Mouse (Mus musculus) layer of hippocampus, postnatal 36 days (tissue): ENCODE results near the gene Olfr1259. TPM values are rescaled to one million over a fixed set of nuclear protein-coding genes. Genes with fewer than 3 reads are reported as not detected.
"Not testable (repeated sequence)": the region's sequence is repeated elsewhere in the genome, so short reads cannot be mapped to it uniquely, and the experiment has no call there.

Experiments
- DNase-seq, 2 experiments: peaks; one replicate each; pipeline ENCODE4 v3.0.0; 2022
- total RNA-seq, 2 experiments: library from RNA; stranded (reverse); gene quantifications; 2 replicates each; pipeline ENCODE4 v1.2.3; 2021

Gene Olfr1259
- not detected for total RNA-seq

GRCm38 (mm10) chr2:89948564-89948963, at the start of gene Olfr1259:
Olfr1259 (minus strand) TSS chr2:89948664.
- no peak for DNase-seq

- no peak for DNase-seq
These were observed 42.5 kb upstream of the Olfr1259 start, which contains the start of gene Olfr1261 for GRCm38 (mm10) chr2:89990921-89991320. Olfr1261 (plus strand) TSS chr2:89991221.

GRCm38 (mm10) chr2:89977709-89978108, 29.2 kb upstream of the Olfr1259 start:
- DNase-seq = no peak

- DNase-seq = peak in 1 of 2 experiments; percentile 18
These were observed 25.7 kb upstream of the Olfr1259 start, which contains the start of gene Olfr1260 for GRCm38 (mm10) chr2:89974184-89974583. Olfr1260 (plus strand) TSS chr2:89974340.

- DNase-seq = no peak
These were observed 21.5 kb downstream of the Olfr1259 start, which contains the start of gene Olfr1258 for GRCm38 (mm10) chr2:89927009-89927408. Olfr1258 (plus strand) TSS chr2:89927309.

- not testable (repeated sequence) for DNase-seq
These were observed 35.8 kb downstream of the Olfr1259 start for GRCm38 (mm10) chr2:89912616-89913015.

Other genes with a start within 250 kb of the Olfr1259 start
- gene Olfr1252, start 223.7 kb downstream of the Olfr1259 start, total RNA-seq = not detected
- gene Olfr1253, start 191.6 kb downstream of the Olfr1259 start, total RNA-seq = not detected
- gene Olfr1254, start 155.0 kb downstream of the Olfr1259 start, total RNA-seq = not detected
- not detected for gene Olfr1255, start 136.6 kb downstream of the Olfr1259 start, total RNA-seq
- gene Olfr1256, start 107.1 kb downstream of the Olfr1259 start, total RNA-seq = under 1 TPM in 1 of 2 experiments, not detected in 1; 0.05 TPM
- gene Olfr48, start 100.5 kb downstream of the Olfr1259 start, total RNA-seq = not detected
- gene Olfr1257, start 70.2 kb downstream of the Olfr1259 start, total RNA-seq = not detected
- gene Olfr1258, start 21.4 kb downstream of the Olfr1259 start, total RNA-seq = not detected
- gene Olfr1260, start 25.7 kb upstream of the Olfr1259 start, total RNA-seq = not detected
- gene Olfr1261, start 42.6 kb upstream of the Olfr1259 start, total RNA-seq = not detected
- not detected for gene Olfr1262, start 51.5 kb upstream of the Olfr1259 start, total RNA-seq
- not detected for gene Olfr1263, start 63.5 kb upstream of the Olfr1259 start, total RNA-seq
- not detected for gene Olfr1264, start 76.9 kb upstream of the Olfr1259 start, total RNA-seq
- not detected for gene Olfr1265, start 86.7 kb upstream of the Olfr1259 start, total RNA-seq
- not detected for gene Olfr140, start 114.9 kb upstream of the Olfr1259 start, total RNA-seq
- gene Olfr1269, start 172.7 kb upstream of the Olfr1259 start, total RNA-seq = not detected
- not detected for gene Olfr32, start 193.6 kb upstream of the Olfr1259 start, total RNA-seq
- not detected for gene Olfr1270, start 204.4 kb upstream of the Olfr1259 start, total RNA-seq